Mouse (Mus musculus): ENCODE data around the gene Rorc. TPM values are rescaled to one million over a fixed set of nuclear protein-coding genes. Genes with fewer than 3 reads are reported as not detected.

The Rorc gene
- total RNA-seq, 2 experiments from 2014 or later = 17.7 to 18.9 TPM

DNA sequence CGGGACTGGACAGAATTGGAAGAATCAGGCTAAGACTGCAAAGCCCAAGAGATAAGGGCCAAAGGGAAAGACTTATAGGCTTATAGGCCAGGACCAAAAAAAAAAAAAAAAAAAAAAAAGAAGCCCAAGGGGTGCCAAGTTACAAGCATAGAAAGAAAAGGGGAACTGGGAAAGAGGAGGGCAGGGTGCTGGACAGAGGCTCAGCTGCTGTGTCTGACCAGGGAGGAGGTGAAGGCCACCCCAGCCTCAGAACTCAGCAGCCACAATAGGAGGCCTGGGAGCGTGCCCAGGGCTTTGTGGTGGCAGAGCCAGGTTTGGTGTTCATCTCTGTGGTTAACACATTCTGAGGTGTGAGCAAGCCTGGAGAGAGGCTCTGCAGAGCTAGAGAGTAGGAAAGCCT lies 2.6 kb downstream of the Rorc start:
- DNase-seq (ENCODE audit: low spot score in 2 of 2) = no peak

DNA sequence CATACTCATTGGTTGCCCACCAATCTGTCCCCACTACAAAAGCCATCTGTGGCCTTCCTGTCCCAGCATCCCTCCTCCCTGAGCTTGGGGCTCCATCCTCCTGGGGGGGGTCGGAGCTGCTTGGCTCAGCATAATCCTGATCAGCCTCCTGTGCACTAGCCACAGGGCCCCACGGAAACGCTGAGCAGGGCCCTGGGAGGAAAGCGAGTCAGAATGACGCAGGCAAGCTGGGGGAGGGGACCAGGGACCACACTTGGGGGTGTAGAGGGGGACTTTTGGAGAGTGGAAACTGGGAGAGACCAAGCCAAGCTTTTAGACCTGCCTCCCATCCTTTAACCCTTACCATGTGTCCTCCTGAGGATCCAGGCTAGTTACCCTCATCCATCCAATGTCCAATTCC lies 3.3 kb downstream of the Rorc start:
- DNase-seq (ENCODE audit: low spot score in 2 of 2) = no peak

DNA sequence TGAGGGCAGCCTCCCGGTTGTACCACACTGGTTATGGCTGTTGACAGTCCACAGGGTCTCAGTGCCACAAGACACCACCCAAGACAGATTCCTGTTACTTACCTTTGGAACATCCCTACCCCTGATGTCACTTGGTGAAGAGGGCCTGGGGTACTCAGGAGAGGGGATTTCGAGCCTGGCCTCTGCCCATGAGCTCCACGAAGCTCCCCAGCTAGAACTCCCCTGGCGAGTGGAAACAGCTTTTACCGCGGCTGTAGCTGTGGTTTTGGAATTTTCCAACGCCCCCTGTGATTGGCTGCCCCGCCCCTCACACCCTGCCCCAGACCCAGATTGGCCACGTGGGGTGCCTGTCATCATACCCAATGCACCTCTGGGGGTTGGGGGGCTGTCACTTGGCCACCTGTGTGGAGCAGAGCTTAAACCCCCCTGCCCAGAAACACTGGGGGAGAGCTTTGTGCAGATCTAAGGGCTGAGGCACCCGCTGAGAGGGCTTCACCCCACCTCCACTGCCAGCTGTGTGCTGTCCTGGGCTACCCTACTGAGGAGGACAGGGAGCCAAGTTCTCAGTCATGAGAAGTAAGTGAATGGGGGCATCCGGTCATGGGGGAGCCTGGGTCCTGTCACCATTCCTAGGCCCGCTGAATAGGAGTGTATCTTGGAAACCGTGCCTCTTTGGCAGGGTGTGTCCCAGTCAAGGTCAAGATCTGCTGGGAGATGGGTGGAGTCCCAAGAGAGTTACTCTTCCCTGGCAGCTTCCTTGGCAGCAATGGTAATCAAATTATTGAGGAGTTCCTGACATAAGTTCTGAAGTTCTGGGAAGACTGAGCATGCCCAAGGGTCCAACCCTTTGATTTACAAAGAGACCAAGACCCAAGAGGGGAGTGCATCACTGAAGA lies 4.7 kb downstream of the Rorc start:
- DNase-seq (ENCODE audit: low spot score in 2 of 2) = no peak

DNA sequence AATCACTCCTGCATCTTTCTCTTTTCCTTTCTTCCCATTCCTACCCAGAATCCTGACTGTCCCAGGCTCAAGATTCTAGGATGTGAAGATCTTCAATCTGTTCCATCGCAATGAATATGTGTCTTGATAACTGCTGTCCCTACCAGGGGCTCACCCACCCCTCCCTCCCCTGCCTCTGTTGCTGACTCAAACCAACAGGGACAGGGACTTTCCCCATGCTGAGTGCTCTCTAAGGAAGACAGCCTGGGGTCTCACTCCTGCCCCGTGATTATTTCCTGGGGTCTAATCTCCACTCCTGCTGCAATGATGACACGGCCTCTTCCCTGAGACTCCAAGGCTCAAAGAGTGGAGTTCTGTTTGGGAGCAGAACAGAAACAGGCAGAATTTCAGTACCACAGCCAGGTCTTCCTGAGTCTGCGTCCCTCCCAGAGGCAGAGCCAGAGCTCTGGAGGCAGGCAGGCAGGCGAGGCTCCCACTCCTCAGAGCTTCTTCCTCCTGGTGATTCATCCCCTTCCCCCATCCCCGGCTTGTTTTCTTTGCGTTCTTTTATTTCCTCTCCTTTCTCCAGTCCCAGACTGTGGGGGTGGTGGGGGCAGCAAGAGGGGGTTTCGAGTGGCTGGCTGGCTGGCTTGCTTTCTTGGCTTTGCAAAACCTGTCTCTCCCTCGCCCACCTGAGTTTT lies 7.4 kb downstream of the Rorc start:
- DNase-seq (ENCODE audit: low spot score in 2 of 2) = no peak

DNA sequence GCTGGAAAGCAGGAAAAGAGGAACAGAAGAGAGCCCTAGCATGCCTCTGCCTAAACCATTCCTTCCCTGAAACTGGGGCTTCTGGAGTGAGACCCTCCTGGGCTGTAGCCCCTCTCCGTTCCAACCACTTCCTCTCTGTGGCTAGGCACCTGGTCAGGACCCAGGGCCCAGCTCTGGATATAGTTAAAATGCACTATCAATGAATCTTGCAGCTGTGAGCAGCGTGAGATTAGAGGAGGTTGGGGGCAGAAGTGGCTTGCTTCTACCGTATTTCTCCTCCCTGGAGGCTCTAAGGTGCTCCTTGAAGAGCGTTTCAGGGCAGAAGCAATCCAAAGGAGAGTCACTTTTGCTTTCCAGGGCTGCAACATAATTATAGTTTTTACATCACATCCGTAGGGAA lies 9.7 kb downstream of the Rorc start:
- DNase-seq (ENCODE audit: low spot score in 2 of 2) = no peak

DNA sequence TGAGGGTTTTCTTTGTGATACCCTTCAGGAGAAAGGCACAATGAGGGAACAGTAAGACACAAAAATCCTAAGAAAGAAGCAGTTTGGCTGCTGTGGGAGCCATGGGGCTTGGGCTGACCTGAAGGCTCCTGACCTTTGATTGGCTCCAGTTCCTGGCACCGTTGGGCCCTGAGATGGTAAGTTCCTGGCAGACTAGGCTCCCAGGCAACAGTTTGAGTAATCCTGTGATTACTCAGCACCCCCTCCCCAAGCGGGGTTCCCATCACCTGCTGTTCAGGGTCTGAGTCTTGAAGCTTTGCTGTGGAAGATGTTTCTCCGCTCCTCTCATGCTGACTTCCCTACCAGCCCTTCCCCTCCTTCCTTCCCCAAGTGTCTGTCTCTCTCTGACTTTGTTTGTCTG lies 10.9 kb downstream of the Rorc start:
- DNase-seq (ENCODE audit: low spot score in 2 of 2) = no peak

DNA sequence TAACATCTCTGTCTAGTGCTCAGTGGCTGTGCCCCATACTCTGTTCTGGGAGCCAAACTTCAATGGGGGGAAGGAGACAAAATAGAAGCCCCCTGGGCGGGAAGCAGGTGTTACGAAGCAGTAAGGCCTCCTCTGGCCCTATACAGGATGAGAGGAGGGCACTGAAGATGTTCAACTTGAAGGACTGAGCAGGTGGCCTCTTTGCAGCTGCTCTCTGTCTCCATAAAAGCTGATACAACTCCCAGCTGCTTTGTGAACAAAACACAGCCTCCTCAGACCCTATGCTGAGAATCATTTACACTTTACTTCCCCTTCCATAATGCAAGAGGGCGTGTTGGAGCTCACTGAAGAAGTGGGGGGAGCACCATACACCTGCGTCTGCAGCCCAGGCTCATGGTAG lies 14.1 kb downstream of the Rorc start:
- DNase-seq (ENCODE audit: low spot score in 2 of 2) = no peak

DNA sequence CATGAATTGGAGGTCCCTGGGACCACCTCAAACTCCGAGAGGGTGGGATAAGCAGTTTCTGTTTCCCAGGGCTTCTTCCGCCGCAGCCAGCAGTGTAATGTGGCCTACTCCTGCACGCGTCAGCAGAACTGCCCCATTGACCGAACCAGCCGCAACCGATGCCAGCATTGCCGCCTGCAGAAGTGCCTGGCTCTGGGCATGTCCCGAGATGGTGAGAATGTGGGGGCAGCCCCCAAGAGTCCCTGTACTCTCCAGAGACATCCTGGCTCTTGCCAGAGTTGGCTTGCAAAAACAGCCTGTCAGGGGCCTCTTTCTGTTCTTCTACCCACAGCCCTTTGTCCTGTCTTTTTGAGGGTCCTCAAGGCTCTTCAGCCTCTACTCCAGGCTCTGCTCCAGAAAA lies 14.8 kb downstream of the Rorc start:
- DNase-seq (ENCODE audit: low spot score in 2 of 2) = no peak

DNA sequence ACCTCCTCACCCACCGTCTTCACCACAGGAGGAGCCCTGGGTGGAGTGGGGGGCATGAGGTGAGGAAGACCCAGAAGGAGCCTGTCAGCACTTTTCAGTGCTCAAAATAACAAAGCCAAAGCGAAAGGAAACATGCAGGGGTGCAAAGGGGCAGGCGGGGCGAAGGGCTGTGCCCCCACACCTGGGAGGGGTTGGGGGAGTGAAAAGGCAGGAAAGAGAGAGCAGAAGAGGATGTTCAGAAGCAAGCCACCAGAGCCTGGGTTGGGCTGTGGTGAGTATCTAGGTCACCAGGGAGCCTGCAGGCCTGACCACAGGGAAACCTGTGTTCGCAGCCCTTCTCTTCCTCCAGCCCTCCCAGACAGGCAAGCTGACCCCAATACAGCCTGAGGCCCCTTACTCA lies 15.5 kb downstream of the Rorc start:
- DNase-seq (ENCODE audit: low spot score in 2 of 2) = no peak

DNA sequence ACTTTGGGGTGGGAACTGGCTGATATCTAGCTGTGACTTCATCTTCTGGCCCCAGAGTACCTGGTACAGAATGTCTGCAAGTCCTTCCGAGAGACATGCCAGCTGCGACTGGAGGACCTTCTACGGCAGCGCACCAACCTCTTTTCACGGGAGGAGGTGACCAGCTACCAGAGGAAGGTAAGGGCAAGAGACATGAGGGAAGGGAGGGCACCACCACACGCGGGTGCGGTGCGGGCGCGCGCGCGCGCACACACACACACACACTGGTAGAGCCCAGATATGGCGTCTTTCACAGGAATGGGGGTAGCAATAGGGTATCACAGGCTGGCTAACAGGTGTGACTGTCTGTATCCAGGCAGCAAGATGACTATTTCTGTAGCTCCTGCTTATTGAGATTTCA lies 16.8 kb downstream of the Rorc start:
- DNase-seq (ENCODE audit: low spot score in 2 of 2) = no peak

DNA sequence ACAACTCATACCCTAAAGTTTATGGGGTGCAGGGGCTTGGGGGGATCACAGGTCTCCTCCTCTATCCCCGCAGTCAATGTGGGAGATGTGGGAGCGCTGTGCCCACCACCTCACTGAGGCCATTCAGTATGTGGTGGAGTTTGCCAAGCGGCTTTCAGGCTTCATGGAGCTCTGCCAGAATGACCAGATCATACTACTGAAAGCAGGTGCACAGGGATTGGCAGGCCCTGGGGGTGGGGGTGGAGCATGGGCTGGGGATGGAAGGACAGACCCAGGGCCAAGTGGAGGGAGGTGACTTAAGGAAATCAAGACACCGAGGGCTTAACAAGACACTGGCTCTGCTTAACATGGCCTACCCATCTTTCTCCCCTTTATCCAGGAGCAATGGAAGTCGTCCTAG lies 18.4 kb downstream of the Rorc start:
- DNase-seq (ENCODE audit: low spot score in 2 of 2) = no peak

DNA sequence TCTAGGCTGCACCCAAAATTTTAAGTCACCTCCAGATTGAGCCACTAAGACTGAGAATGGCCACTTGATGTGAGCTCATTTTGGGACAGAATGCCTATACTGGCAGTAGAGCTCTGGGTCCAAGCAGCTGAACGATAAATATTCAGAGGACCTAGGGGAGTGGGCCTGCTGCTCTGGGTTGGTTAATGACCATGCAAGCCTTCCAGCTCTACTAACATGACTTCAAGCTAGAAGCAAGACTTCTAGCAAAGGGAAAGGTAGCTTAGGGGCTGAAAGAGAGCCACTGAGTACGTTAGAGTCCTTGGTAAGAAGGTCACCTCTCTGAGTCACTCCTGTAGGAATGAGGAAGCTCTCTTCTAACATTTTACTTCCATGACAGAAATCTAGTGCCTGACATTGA lies 19.5 kb downstream of the Rorc start:
- no peak for DNase-seq (ENCODE audit: low spot score in 2 of 2)

DNA sequence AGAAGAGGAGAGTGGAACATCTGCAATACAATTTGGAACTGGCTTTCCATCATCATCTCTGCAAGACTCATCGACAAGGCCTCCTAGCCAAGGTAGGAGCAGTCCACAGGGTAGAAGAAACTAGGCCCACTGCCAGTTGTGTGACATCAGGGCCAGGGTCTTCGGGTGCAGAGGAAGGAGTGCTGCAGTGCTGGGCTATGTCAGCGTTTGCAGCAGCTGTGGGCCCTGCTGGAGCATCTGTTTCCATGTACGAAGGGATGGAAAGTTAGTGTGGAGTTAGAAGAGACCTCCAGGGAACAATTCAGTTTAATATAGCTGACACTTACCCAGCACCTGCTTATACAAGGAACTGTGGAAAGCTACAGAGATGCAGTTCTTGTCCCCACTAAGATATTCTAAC lies 20.5 kb downstream of the Rorc start:
- DNase-seq (ENCODE audit: low spot score in 2 of 2) = no peak

DNA sequence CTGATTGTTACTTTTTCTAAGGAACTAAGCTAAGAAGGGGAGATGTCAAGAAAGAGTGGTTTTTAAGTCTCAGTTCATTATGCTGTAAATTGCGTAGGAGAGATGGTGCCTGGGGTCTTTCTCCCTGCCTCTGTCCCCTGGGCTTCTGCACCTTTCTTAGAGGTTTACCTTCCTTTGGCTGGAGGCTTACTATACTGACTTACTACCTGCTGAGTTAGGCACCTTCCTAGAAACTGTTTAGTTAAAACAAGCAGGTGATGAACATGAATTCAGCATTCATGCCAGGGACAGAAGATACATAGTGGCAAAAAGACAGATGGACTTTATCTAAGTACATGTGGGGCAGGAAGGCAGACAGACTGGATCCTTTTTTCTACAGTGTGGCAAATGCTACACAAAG lies 23.7 kb downstream of the Rorc start:
- DNase-seq (ENCODE audit: low spot score in 2 of 2) = no peak

DNA sequence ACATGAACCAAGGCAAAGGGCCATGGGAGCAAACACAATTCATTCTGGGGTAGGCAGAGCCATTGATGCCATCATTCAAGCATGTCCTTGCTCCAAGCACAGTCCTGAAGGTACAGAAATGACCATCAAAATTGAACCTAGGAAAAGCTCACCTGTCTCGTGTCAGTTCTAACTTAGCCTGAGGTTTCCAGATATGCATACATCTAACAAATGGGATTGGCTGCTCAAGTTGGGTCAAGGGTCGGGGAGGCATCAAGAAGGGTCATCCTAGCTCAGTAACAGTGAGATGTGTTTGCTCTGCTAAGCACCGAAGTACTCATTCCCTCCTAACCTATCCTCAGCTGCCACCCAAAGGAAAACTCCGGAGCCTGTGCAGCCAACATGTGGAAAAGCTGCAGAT lies 24.3 kb downstream of the Rorc start:
- DNase-seq (ENCODE audit: low spot score in 2 of 2) = no peak

DNA sequence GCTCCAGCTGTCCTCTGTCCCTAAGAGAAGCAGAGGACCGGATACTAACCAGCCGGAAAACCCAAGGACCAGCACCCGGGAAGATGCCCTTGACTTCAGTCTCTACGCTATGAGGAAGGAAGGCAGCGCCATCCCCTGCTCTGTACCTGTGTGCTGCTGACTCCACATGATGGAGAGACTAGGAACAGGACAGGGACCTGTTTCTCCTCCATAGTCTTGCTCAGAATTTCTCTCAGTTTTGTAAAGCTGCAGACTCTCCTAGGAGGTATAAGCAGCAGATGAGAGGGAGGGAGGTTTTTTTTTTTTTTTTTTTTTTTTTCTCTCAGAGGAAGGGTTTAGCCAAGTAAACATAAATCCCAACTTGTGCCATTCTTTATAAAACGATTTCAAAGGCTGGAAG lies 25.6 kb downstream of the Rorc start, which contains the start of gene Lingo4:
Lingo4 (plus strand) TSS at position 301 of the 400 bp plus-strand sequence.
- no peak for DNase-seq (ENCODE audit: low spot score in 2 of 2)

DNA sequence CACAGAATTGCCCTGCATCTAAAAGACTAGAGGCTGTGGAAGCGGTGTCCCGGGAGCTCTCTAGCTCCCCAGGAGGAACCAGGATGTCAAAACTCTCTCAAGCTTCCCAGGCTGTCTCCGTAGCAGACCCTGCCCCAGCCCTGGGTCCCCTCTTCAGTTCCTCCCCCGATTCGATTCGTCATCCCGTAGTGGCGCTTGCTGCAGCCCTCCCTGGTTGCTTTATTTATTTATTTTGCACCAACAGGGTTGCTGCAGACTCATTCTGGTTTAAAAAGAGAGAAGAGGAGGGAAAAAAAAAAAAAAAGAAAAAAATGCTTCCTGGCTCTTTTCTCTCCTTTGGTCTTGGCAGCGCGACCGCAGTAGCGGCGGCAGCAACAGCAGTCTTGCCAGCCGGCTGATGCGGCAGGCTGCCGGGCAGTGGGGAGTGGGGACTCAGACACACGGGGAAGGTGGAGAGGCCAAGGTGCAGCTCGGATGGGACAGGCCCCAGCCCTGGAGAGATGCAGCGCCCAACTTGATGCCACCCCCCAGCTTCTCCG lies 26.4 kb downstream of the Rorc start:
- DNase-seq (ENCODE audit: low spot score in 2 of 2) = no peak

DNA sequence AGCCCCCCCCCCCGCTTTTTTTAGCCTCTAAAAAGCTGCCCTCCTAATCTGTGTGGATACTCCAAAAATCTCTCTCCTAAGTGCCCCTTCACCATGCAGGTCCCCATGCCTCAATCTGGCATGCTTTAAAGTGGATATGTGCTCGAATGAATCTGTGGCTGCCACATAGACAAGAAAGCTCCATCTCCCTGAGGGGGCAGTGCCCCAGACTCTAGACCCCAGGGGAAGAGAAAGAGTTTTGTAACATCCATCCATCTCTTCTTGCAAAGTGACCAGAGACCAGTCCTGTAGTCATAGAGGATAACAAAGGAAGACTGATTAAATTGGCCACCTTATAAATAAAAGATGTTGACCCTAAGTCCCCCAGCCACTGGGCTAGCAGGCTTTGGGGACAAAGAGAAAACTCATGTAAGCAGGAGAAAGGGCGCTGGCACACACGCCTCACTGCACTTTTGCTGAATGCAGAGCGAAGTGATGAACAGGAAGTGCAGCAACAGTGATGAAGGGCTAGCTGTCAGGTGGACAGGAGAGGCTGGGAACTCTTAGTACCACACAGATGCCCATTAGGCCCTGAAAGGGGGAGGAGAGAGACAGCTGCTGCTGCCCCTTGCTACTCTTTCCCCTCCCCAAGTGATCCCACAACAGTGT lies 27.2 kb downstream of the Rorc start:
- DNase-seq (ENCODE audit: low spot score in 2 of 2) = no peak

DNA sequence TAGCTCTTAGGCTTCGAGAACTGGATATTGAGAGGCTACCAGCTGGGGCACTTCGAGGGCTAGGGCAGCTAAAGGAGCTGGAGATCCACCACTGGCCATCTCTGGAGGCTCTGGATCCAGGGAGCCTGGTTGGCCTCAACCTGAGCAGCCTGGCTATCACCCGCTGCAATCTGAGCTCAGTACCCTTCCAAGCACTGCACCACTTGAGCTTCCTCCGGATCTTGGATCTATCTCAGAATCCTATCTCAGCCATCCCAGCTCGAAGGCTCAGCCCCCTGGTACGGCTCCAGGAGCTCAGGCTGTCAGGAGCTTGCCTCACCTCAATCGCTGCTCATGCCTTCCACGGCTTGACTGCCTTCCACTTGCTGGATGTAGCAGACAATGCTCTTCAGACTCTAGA lies 29.9 kb downstream of the Rorc start:
- no peak for DNase-seq (ENCODE audit: low spot score in 2 of 2)

DNA sequence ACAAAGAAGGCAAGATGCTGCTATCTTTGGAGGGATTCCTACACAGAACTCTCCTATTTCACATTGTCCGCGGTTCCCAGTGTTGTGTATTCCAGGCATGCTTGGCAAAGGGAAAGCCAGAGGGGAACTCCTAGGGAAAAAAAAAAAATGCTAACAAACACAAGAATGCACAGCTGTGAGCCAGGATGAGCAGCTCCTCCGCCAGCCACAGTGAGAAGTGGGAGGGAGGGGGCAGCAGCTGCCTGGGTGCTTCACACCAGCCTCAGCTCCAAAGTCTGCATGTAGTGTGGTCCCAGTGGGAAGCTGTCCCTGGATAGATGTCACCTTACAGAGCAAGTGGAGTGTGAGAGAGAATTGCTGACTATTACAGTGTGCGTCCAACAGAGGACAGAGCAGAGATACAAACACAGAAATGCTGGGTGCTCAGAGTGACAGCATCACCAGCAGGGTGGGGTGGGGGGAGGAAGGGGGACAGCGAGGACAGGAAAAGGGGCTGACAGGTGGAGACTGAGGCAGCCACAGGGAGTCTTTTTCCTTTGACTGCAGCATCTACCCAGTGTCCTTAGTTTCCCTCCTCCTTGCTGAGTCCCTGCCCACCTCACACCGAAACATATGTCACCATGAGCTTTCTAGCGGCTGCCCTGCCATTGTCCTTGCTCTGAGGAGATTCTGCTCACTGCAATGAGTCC lies 31.9 kb downstream of the Rorc start:
- no peak for DNase-seq (ENCODE audit: low spot score in 2 of 2)

DNA sequence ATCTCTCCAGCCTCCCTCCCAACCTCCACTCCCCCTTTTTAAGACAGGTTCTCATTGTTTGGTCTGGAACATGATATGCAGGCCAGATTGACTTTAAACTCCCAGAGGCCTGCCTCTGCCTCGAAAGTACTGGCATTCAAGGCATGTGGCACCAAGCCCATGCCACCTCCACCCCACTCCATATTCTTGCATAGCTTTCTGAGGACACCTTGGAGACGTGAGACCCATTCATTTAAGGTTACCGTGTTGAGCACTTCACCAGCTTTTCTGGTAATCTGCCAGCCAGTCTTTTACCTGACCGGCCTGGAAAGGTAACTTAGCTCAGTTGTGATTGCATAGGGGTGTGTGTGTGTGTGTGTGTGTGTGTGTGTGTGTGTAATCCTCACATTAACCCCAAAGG lies 33.0 kb downstream of the Rorc start:
- no peak for DNase-seq (ENCODE audit: low spot score in 2 of 2)
